Mouse (Mus musculus): ENCODE data around the gene Wdr44. TPM values are rescaled to one million over a fixed set of nuclear protein-coding genes. Genes with fewer than 3 reads are reported as not detected.
"Not testable (repeated sequence)": the region's sequence is repeated elsewhere in the genome, so short reads cannot be mapped to it uniquely, and the experiment has no call there.

The Wdr44 gene
- polyA plus RNA-seq, 1 experiment from 2014 or later: 9.3 TPM

DNA sequence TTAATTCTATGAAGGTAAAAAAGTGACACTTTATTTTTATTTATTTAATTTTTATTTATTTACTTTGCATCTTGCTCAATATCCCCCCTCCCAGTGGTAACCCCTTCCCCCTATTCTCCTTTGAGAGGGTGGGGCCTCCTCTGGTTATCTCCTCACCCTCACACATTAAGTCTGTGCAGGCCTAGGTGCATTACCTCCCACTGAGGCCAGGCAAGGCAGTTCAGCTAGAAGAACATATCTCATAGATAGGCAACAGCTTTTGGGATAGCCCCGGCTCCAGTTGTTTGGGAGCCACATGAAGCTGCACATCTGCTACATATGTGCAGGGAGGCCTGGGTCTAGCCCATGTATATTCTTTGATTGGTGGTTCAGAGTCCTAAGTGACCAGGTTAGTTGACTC, 6.2 kb downstream of the Wdr44 start:
- H3K27ac ChIP-seq (ENCODE audit: low read length): no peak overlapping the region
- H3K4me1 ChIP-seq (ENCODE audit: insufficient read depth, low read depth, low read length): no peaks in the 10 kb centered on the region
- H3K36me3 ChIP-seq (ENCODE audit: insufficient read depth, low read length): no peaks in the 10 kb centered on the region
- TF ChIP-seq CTCF (IDR thresholded peaks at IDR 0.05) (no peak), EP300 (IDR thresholded peaks at IDR 0.05) (no peak)
- H3K9me3 ChIP-seq (ENCODE audit: low read length): no peaks in the 10 kb centered on the region
- no peak for ATAC-seq
- H3K27me3 ChIP-seq (replicated peaks; ENCODE audit: insufficient read depth, low read length): no peaks in the 10 kb centered on the region
- H3K4me3 ChIP-seq (ENCODE audit: low read depth, low read length): no peak overlapping the region
- H3K9ac ChIP-seq (replicated peaks; ENCODE audit: low read depth): no peak overlapping the region
- DNase-seq (ENCODE audit: low spot score): no peak
- WGBS: 93% methylated on average over 1 of the region's 1 CpGs
- H3K4me2 ChIP-seq (replicated peaks; ENCODE audit: low read depth, low read length): no peak overlapping the region

DNA sequence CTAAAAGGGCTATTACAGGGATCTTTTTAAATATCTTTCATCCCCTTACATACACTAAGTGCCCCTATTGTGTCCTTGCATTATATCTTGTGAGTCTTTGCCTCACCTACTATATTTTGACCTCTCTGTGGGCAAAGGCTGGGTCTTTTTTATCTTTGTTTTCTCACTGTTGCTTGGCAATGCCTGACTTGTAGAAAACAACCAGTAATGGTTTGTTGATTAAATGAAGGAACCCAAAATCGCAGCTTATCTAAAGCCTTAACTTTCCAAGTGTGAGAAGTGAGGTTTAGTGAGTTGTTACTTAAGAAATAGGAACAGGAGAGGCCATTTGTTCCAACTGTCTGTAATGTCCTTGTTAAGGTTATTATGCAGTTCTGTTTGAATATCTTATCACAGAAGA, 24.4 kb downstream of the Wdr44 start:
- no peak overlapping the region for H3K27ac ChIP-seq (ENCODE audit: low read length)
- no peaks in the 10 kb centered on the region for H3K36me3 ChIP-seq (ENCODE audit: insufficient read depth, low read length)
- WGBS: 52% methylated on average over 1 of the region's 1 CpGs
- no peaks in the 10 kb centered on the region for H3K4me1 ChIP-seq (ENCODE audit: insufficient read depth, low read depth, low read length)
- no peak for TF ChIP-seq CTCF (IDR thresholded peaks at IDR 0.05)
- TF ChIP-seq EP300 (IDR thresholded peaks at IDR 0.05): no peak
- DNase-seq (ENCODE audit: low spot score): no peak
- H3K4me2 ChIP-seq (replicated peaks; ENCODE audit: low read depth, low read length): no peak overlapping the region
- no peak for ATAC-seq
- H3K4me3 ChIP-seq (ENCODE audit: low read depth, low read length): no peak overlapping the region
- no peaks in the 10 kb centered on the region for H3K9me3 ChIP-seq (ENCODE audit: low read length)
- no peaks in the 10 kb centered on the region for H3K27me3 ChIP-seq (replicated peaks; ENCODE audit: insufficient read depth, low read length)
- no peak overlapping the region for H3K9ac ChIP-seq (replicated peaks; ENCODE audit: low read depth)

DNA sequence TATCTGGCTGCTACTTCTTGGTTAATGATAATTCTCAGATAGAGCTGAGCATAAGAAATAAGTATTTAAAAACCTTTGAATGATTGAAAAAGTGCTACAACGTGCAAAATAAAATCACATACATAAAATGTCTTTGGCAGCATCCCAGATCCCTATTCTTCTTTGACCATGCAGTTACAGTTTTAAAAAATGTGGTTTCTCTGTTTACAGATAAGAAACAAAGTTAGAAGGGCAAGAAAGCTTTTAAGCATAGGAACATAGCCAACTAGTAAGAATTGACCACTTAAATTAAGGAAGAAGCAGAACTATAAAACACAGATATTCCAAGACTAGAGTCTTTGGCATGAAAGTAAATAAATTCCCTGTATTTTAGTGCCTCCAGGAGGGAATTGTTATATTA, 34.6 kb downstream of the Wdr44 start:
- no peak for ATAC-seq
- whole genome bisulfite sequencing: 48% methylated on average over 1 of the region's 1 CpGs

DNA sequence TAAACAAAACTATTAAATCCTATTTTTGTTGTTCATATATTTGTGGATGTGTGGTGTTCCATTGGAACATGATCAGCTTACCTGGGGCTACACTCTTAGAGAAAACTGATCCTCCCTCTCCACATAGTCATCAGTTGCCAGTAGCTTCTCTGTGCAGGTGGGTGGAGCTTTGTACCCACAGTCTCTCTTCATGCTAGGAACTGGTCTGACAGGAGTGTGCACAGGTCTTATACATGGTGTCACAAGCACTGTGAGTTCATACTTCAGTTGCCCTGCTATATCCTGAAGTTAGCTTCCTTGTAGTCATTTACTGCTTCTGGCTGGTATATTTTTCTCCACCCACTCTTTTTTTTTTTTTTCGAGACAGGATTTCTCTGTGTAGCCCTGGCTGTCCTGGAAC, 61.8 kb downstream of the Wdr44 start:
- 56% methylated on average over 1 of the region's 1 CpGs for WGBS
- DNase-seq (ENCODE audit: low spot score) (no peak), ATAC-seq (no peak)
- Histone ChIP-seq H3K4me1 (ENCODE audit: insufficient read depth, low read depth, low read length) (no peaks in the 10 kb centered on the region), H3K36me3 (ENCODE audit: insufficient read depth, low read length) (no peaks in the 10 kb centered on the region), H3K27ac (ENCODE audit: low read length) (no peak overlapping the region), H3K9ac (replicated peaks; ENCODE audit: low read depth) (no peak overlapping the region), H3K27me3 (replicated peaks; ENCODE audit: insufficient read depth, low read length) (no peaks in the 10 kb centered on the region), H3K4me2 (replicated peaks; ENCODE audit: low read depth, low read length) (no peak overlapping the region), H3K4me3 (ENCODE audit: low read depth, low read length) (no peak overlapping the region), H3K9me3 (ENCODE audit: low read length) (no peaks in the 10 kb centered on the region)
- TF ChIP-seq EP300 (IDR thresholded peaks at IDR 0.05): no peak
- no peak for TF ChIP-seq CTCF (IDR thresholded peaks at IDR 0.05)

More for the DNA sequence above, 34.6 kb downstream of the Wdr44 start:
- Histone ChIP-seq H3K4me3 (ENCODE audit: low read depth, low read length) (no peak overlapping the region), H3K4me2 (replicated peaks; ENCODE audit: low read depth, low read length) (no peak overlapping the region), H3K9ac (replicated peaks; ENCODE audit: low read depth) (no peak overlapping the region), H3K9me3 (ENCODE audit: low read length) (no peaks in the 10 kb centered on the region), H3K27me3 (replicated peaks; ENCODE audit: insufficient read depth, low read length) (no peaks in the 10 kb centered on the region), H3K36me3 (ENCODE audit: insufficient read depth, low read length) (no peaks in the 10 kb centered on the region), H3K27ac (ENCODE audit: low read length) (no peak overlapping the region), H3K4me1 (ENCODE audit: insufficient read depth, low read depth, low read length) (no peaks in the 10 kb centered on the region)
- TF ChIP-seq CTCF (IDR thresholded peaks at IDR 0.05) (no peak), EP300 (IDR thresholded peaks at IDR 0.05) (no peak)
- no peak for DNase-seq (ENCODE audit: low spot score)

DNA sequence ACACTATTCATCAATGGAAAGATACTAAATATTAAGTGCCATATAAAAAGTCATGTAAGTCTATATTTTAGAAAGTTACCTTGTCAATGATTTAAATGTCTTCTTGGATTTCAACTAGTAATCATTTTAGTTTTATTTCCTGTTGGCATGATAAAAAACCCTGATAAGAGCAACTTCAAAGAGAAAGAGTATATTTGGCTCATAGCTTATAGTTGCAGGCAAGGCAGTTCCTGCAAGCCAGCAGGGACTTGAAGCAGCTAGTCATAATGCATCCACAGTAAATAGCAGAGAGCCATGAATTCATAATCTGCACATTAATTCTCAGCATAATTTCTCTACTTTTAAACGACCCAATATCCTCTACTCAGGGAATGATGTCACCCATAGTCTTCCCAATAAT, 75.0 kb downstream of the Wdr44 start:
- no peak for DNase-seq (ENCODE audit: low spot score)
- H3K9me3 ChIP-seq (ENCODE audit: low read length): no peaks in the 10 kb centered on the region
- ATAC-seq: no peak
- TF ChIP-seq CTCF (IDR thresholded peaks at IDR 0.05): no peak
- no peak for TF ChIP-seq EP300 (IDR thresholded peaks at IDR 0.05)
- no peak overlapping the region for H3K9ac ChIP-seq (replicated peaks; ENCODE audit: low read depth)
- H3K4me3 ChIP-seq (ENCODE audit: low read depth, low read length): no peak overlapping the region
- WGBS: 52% methylated on average over 1 of the region's 1 CpGs
- no peak overlapping the region for H3K4me2 ChIP-seq (replicated peaks; ENCODE audit: low read depth, low read length)
- H3K27ac ChIP-seq (ENCODE audit: low read length): no peak overlapping the region
- H3K36me3 ChIP-seq (ENCODE audit: insufficient read depth, low read length): no peaks in the 10 kb centered on the region
- H3K27me3 ChIP-seq (replicated peaks; ENCODE audit: insufficient read depth, low read length): no peaks in the 10 kb centered on the region
- no peaks in the 10 kb centered on the region for H3K4me1 ChIP-seq (ENCODE audit: insufficient read depth, low read depth, low read length)

DNA sequence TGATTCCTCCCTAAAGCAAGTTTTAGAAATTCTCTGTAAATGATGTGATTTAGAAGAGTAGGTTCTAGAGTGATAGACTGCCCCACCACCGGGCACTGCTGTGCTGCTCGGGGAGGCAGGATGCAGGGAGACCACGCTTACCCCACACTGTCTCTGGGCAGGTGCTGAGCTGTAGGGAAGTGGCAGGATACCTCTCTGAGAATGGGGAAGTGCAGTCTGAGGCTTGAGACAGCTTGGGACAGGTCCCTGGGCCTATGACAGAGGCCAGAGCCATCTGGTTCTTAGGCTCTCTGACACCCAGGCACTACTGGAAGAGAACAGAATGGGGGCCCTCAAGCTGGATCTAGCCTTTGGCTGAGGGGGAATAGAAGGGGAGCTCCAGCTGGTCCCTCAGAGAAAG, 114.3 kb downstream of the Wdr44 start:
- DNase-seq (ENCODE audit: low spot score): no peak
- no peaks in the 10 kb centered on the region for H3K36me3 ChIP-seq (ENCODE audit: insufficient read depth, low read length)
- WGBS: 90% methylated on average over 3 of the region's 3 CpGs
- H3K4me2 ChIP-seq (replicated peaks; ENCODE audit: low read depth, low read length): no peak overlapping the region
- H3K4me3 ChIP-seq (ENCODE audit: low read depth, low read length): no peak overlapping the region
- no peaks in the 10 kb centered on the region for H3K9me3 ChIP-seq (ENCODE audit: low read length)
- TF ChIP-seq EP300 (IDR thresholded peaks at IDR 0.05) (no peak), CTCF (IDR thresholded peaks at IDR 0.05) (no peak)
- H3K4me1 ChIP-seq (ENCODE audit: insufficient read depth, low read depth, low read length): no peaks in the 10 kb centered on the region
- no peaks in the 10 kb centered on the region for H3K27me3 ChIP-seq (replicated peaks; ENCODE audit: insufficient read depth, low read length)
- H3K27ac ChIP-seq (ENCODE audit: low read length): no peak overlapping the region
- H3K9ac ChIP-seq (replicated peaks; ENCODE audit: low read depth): no peak overlapping the region
- no peak for ATAC-seq

DNA sequence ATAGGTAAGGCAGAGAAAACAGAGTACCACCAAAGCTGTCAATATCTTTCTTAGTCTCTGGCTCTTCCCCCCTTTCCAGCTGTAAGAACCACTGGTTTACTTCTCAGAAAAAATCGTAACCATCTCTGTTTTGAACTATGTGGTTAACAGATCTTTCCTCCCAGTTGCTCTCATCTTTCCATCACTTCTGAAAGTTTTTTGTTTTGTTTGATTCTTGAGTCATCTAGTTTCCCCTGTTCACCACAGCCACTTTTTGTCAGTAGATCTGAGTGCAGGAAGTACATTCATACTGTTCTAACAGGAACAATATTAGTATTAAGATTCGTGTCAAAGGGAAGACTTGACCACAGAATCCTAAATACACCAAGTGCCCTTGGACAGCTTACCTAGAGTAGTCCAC, 117.5 kb downstream of the Wdr44 start:
- H3K4me3 ChIP-seq (ENCODE audit: low read depth, low read length): no peak overlapping the region
- no peak overlapping the region for H3K27ac ChIP-seq (ENCODE audit: low read length)
- no peak overlapping the region for H3K4me2 ChIP-seq (replicated peaks; ENCODE audit: low read depth, low read length)
- no peak for TF ChIP-seq EP300 (IDR thresholded peaks at IDR 0.05)
- TF ChIP-seq CTCF (IDR thresholded peaks at IDR 0.05): no peak
- H3K36me3 ChIP-seq (ENCODE audit: insufficient read depth, low read length): no peaks in the 10 kb centered on the region
- H3K9ac ChIP-seq (replicated peaks; ENCODE audit: low read depth): no peak overlapping the region
- no peak for ATAC-seq
- WGBS: 86% methylated on average over 2 of the region's 2 CpGs
- no peaks in the 10 kb centered on the region for H3K9me3 ChIP-seq (ENCODE audit: low read length)
- no peaks in the 10 kb centered on the region for H3K4me1 ChIP-seq (ENCODE audit: insufficient read depth, low read depth, low read length)
- no peak for DNase-seq (ENCODE audit: low spot score)
- H3K27me3 ChIP-seq (replicated peaks; ENCODE audit: insufficient read depth, low read length): no peaks in the 10 kb centered on the region

DNA sequence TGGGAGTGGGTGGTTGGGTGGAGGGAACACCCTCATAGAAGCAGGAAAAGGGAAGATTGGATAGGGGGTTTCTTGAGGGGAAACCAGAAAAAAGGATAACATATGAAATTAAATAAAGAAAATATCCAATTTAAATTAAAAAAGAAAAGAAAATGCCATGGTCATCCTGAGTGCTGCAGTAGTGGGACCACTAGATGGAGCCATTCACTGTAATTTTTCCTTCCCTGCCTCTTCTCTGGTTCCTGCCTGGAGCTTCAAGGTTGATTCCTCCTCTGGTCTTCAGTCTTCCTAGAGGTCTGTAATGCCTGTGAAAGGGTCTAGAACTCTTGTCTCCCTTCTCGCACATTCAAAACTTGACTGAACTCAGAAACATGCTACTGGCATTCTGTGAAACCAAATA, 120.4 kb downstream of the Wdr44 start:
- not testable (repeated sequence) for H3K4me2 ChIP-seq (replicated peaks; ENCODE audit: low read depth, low read length); H3K4me3 ChIP-seq (ENCODE audit: low read depth, low read length); H3K36me3 ChIP-seq (ENCODE audit: insufficient read depth, low read length); H3K4me1 ChIP-seq (ENCODE audit: insufficient read depth, low read depth, low read length); H3K9ac ChIP-seq (replicated peaks; ENCODE audit: low read depth); DNase-seq (ENCODE audit: low spot score); H3K27ac ChIP-seq (ENCODE audit: low read length); H3K9me3 ChIP-seq (ENCODE audit: low read length); ATAC-seq; H3K27me3 ChIP-seq (replicated peaks; ENCODE audit: insufficient read depth, low read length)
- 95% methylated on average over 1 of the region's 1 CpGs for WGBS

DNA sequence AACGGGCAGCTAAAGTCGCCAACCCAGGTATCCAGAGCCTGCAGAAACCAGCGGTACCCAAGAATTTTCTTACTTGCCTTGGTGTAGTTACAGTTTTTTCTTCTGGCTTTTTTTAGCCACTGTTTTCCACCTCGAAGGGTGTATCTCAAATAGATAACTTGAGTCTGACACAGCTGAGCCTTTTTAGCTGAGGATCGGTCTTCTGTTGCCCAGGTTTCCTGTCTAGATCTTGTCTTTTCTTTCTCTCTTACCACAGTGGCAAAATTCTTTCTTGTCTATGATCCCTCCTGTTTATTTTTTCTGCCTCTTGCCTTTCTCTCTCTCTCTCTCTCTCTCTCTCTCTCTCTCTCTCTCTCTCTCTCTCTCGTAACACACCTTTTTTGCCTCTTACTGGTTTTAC, 130.0 kb downstream of the Wdr44 start:
- not testable (repeated sequence) for H3K4me3 ChIP-seq (ENCODE audit: low read depth, low read length); ATAC-seq; H3K4me1 ChIP-seq (ENCODE audit: insufficient read depth, low read depth, low read length); H3K36me3 ChIP-seq (ENCODE audit: insufficient read depth, low read length); DNase-seq (ENCODE audit: low spot score); H3K27me3 ChIP-seq (replicated peaks; ENCODE audit: insufficient read depth, low read length); H3K9ac ChIP-seq (replicated peaks; ENCODE audit: low read depth); H3K27ac ChIP-seq (ENCODE audit: low read length); H3K4me2 ChIP-seq (replicated peaks; ENCODE audit: low read depth, low read length); H3K9me3 ChIP-seq (ENCODE audit: low read length)
- 78% methylated on average over 6 of the region's 6 CpGs for WGBS
